Mouse (Mus musculus): ENCODE data around the gene 5730522E02Rik.

5730522E02Rik gene

DNA sequence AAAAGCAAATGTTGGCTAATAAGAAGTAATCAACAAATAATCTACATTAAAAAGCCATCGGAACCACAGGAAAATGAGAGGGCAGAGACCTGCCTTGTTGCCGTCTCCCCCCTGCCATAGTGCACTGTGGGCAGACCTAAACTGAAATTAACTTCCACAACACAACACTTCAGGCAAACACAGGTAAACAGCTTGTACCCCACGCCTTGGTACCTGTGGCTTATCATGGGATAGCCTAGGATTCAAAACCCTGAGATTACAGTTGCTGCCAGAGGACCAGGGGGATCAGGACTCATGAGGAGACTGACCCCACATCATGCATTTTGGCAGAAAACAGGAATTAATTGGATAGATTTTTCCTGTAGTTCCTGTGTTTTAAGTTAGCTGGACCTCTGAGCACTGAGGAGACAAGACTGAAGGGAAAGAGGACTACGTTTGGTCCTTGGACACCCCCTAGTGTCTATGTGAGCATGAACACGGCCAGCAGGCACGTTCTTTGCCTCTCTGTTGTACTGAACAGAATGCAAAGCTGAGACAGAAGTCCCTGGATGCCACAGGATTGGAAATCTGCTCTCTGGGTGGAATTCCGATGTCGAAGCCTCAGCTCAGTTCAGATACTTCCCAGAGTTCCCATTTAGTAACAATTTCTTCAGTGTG is 136.8 kb downstream of the 5730522E02Rik start:
- in situ Hi-C loops (cut with MboI; ENCODE audit: low pct_unique_long_range_greater_than_20kb in 1 of 2, low sequenced_read_pairs in 2 of 2, unreplicated experiment in 1 of 2), result no loop called here

DNA sequence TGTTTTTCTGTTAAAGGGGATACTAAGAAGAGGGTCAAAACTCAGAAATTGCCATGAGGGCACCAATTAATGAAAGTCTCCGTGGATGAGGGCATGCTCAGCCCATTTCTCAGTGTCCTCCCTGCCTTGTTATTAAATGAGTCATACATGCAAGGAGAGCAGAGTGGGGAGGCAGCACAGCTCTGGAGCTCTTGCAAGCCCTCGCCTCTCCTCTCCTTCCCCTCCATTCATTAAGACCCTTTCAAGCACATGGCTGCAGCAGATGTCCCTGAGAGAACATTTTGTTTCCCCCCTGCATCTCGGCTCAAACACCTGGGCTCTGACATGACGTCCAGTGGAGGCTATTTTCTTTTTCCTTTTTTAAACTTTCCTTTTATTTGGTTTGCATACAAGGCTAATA is 138.5 kb downstream of the 5730522E02Rik start:
- in situ Hi-C loops (cut with MboI; ENCODE audit: low pct_unique_long_range_greater_than_20kb in 1 of 2, low sequenced_read_pairs in 2 of 2, unreplicated experiment in 1 of 2), result no loop called here

DNA sequence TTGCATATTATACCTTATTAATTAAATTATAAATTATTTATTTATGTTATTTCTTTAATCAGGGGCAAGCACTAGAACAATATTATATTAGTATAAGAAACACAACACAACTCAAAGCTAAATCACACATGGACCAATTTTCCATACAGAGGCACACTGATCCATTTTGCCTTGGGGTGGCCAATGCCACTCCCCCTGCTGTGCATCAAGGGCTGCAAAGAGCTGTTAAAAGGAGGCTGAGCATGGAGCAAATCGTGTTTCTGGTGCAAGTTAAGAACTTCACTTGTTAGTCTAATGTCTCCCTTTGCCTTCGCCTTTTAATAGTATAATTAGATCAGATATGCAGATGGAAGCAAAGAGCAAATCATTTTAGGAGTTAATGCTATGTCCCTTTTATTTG is 147.3 kb downstream of the 5730522E02Rik start:
- in situ Hi-C loops (cut with MboI; ENCODE audit: low pct_unique_long_range_greater_than_20kb in 1 of 2, low sequenced_read_pairs in 2 of 2, unreplicated experiment in 1 of 2), result no loop called here

DNA sequence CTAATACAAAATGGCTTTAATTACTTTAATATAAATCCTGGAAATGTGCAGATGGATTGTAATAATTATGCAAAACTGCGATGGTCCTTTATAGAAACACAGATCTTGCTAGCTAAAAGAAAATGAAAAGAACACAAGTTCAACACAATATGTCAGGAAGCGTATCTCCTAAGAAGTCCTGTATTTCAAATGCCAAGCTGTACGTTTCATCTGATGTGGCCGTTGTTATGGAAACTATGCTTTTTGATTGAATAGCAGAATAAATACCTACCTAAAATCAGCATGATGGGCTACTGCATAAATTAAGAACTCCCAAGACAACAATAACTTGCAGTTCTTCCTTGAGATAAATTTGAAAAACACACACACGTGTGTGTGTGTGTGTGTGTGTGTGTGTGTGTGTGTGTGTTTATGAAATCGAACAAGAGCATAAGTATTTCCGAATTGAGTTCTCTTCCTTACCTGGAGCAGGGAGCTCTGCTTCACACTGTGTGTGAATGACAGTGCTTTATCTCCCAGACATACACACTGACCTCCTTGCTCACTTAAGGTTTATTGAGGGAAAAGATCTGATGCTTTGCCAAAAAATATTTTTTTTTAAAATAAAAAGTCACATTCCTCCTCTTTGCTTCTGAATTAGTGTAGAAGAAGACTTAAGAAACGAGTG is 149.0 kb downstream of the 5730522E02Rik start:
- in situ Hi-C loops (cut with MboI; ENCODE audit: low pct_unique_long_range_greater_than_20kb in 1 of 2, low sequenced_read_pairs in 2 of 2, unreplicated experiment in 1 of 2), result no loop called here

DNA sequence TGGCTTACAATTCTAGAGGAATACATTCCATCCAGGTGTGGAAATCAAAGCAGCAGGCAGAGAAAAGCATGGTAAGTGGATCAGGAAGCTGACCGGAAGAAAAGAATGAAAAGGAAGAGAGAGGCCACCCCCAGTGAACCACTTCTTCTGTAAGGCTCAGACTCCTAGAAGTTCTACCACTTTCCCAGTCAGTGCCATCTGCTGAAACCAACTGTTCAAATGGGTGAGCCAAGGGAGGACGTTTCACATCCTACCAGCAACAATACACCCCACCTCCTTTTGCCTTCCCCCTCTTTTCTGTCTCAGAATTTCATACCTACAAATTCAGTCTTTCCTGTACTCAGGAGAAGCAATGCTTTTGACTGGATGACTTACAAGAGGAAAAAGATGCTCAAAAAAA is 197.0 kb downstream of the 5730522E02Rik start:
- in situ Hi-C loops (cut with MboI; ENCODE audit: low pct_unique_long_range_greater_than_20kb in 1 of 2, low sequenced_read_pairs in 2 of 2, unreplicated experiment in 1 of 2), result no loop called here

DNA sequence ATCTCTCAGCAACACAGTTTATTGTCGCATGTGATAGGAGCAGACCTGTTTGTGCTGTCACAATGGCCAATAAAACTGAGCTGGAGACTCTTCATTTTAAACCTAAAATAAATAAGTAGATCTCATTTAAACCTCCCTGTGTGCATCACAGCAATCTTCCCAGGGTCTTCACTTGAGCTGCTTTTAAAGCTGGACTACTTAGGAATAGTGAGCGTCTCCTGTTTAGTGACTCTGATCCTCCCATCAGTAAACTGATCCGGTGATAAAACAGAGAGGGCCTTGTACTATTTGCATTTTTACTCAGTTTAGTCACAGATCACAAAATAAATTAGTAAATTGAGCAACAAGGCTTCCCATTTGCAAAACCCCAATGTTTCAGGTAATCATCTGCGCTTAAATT is 206.5 kb downstream of the 5730522E02Rik start:
- in situ Hi-C loops (cut with MboI; ENCODE audit: low pct_unique_long_range_greater_than_20kb in 1 of 2, low sequenced_read_pairs in 2 of 2, unreplicated experiment in 1 of 2), result no loop called here

DNA sequence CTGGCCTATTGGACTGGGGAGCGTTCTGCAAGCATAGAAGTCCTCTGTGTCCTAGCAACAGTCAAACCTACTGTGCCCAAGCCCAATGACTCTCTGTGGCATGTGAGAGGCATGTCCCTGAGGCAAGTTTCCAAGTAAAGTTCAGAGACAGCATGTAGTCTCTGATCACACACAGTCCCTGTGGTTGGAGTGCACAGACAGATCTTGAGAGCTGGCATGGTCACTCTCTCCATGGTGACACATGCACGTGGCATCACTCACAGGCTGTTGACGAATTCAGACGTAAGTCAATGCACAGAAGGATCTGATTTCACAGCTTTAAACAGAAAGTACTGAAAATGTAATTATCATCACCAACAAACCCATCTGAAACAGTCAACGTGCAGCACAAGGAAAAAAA is 210.8 kb downstream of the 5730522E02Rik start:
- in situ Hi-C loops (cut with MboI; ENCODE audit: low pct_unique_long_range_greater_than_20kb in 1 of 2, low sequenced_read_pairs in 2 of 2, unreplicated experiment in 1 of 2), result no loop called here

DNA sequence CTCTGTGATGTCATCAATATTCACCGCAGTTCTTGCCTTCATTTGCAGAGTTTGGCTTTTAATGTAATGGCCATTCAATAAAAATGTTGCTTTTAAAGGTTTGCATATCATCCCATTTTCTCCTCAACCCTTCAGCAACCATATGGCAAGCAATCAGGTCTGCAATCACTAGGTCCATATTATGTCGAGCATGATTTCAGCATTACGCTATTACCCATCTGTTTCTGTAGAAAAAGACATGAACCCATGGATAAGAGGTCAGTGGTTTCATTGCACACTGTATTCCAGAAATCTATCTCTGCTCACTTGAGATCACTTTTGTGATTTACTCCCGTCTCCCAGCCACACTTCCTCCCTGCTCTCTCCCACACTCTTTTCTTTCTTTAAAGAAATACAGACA is 213.1 kb downstream of the 5730522E02Rik start:
- in situ Hi-C loops (cut with MboI; ENCODE audit: low pct_unique_long_range_greater_than_20kb in 1 of 2, low sequenced_read_pairs in 2 of 2, unreplicated experiment in 1 of 2), result no loop called here

DNA sequence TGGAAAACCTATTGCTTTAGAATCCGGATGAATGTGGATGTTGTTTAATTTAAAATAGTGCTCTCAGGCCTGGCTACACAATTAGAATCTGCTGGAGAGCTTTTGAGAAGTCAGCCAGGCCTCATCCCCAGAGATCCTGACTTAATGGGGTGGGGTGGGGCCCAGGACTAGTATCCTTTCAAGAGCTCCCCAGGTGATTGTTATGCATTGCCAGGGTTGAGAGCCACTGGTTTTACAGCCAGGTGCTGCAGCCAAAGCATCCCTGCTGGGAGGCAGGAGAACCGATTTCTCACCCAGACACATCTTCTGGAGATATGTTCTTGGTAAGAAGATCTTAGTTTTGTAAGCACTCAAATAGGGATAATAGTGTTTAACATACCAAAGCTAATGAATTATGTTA is 216.4 kb downstream of the 5730522E02Rik start:
- in situ Hi-C loops (cut with MboI; ENCODE audit: low pct_unique_long_range_greater_than_20kb in 1 of 2, low sequenced_read_pairs in 2 of 2, unreplicated experiment in 1 of 2), result no loop called here

DNA sequence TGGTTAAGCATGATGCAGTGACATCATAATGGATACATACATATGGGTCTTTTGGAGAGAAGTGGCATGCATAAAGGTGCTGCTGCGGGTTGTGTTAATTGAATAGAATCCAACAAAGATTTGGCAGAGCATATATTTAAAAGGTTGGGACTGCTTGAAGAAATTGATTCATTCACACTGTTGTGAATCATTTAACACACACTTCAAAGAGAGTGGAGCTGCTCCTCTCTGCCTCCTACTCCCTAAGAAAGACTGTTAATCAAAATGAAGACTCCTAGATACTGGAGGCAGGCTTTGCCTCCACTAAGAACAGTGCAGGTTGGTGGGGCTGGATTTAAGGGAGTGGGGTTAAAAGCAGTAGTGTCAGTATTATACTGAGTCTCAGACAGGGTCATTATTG is 218.3 kb downstream of the 5730522E02Rik start:
- in situ Hi-C loops (cut with MboI; ENCODE audit: low pct_unique_long_range_greater_than_20kb in 1 of 2, low sequenced_read_pairs in 2 of 2, unreplicated experiment in 1 of 2), result no loop called here

DNA sequence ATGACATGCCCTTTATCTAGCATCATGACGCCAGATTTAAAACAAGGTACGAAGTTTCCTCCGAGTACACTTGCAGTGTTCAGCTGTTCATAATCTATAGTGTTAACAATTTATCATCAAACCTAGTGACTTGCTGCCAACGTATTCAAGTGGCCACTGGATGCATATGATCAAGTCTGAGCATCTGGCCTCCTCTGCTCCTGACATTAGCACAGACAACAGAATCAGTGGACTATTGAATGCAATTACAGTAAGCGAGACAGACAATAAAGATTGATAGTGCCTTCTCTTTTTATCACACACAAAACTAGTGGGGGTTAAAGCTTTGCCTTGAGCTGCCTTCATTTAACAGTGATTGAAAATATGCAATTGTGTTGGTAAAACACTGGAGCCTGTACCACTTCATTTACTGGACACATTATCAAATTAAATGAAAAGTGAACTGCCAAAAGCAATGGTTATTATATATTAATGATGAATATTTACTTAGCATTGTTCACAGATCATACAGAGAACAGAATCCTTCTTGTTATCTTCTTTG is 231.8 kb downstream of the 5730522E02Rik start:
- in situ Hi-C loops (cut with MboI; ENCODE audit: low pct_unique_long_range_greater_than_20kb in 1 of 2, low sequenced_read_pairs in 2 of 2, unreplicated experiment in 1 of 2), result no loop called here

DNA sequence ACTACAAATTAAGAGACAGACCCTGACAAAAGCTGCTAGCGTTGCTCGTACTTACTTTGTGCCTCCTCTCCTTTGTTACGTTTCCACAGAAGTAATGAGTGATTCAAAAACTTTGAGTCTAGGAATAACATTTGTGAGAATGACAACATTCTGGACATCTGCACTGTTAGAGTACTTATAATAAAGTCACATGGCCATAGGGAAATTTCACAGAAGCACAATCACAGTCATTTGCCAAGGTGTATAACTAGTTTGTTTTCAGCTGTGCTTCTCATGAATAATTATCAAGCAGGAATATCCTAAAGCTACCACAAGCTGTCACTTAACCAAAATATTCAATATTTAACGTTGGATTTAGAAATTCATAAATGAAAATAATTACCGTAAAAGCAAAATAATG is 269.1 kb downstream of the 5730522E02Rik start:
- in situ Hi-C loops (cut with MboI; ENCODE audit: low pct_unique_long_range_greater_than_20kb in 1 of 2, low sequenced_read_pairs in 2 of 2, unreplicated experiment in 1 of 2), result no loop called here

DNA sequence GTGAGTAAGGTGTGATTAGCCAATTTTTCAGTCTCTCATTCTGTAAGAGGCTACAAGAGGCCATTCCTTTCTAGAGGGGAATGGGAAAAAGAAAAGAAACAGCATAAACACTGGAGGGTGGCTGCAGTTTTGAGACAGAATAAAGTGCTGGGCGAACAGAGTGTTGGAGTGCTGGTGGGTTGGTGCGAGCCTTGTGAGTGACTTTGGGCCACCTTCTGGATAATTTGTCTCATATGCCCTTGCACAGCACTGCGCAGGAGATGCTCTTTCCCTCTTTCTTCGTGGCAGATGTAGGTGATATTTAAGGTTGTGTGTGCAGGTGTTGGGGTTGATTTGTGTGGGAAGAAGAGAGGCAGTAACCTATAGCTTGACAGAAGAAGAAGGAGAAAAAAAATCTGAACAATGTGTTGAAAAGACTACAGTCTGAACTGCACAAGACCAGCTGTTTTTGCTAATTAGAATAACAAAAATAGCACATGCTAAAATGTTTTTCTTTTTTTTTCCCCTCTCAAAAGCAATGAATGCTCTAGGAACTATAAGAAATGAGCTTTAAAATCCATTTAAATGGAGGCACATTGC is 269.8 kb downstream of the 5730522E02Rik start:
- in situ Hi-C loops (cut with MboI; ENCODE audit: low pct_unique_long_range_greater_than_20kb in 1 of 2, low sequenced_read_pairs in 2 of 2, unreplicated experiment in 1 of 2), result no loop called here

DNA sequence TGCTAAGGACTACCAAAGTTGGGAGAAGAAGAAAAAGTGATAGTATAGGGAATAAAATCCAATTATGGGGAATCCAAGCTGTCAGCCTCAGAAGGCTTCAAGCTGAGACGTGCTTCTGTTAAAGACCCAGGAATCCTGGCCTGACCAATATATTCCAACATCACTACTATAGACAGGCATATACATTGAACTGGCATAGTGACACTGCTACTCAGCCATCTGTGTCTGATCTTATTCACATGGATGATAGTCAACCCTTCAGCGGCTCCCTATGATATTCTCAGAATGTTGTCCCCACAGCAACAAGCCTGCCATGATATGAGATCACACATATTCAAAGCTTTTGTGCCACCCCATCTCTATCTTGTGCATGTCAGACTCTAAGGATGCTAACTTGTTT is 284.3 kb downstream of the 5730522E02Rik start:
- in situ Hi-C loops (cut with MboI; ENCODE audit: low pct_unique_long_range_greater_than_20kb in 1 of 2, low sequenced_read_pairs in 2 of 2, unreplicated experiment in 1 of 2), result no loop called here

DNA sequence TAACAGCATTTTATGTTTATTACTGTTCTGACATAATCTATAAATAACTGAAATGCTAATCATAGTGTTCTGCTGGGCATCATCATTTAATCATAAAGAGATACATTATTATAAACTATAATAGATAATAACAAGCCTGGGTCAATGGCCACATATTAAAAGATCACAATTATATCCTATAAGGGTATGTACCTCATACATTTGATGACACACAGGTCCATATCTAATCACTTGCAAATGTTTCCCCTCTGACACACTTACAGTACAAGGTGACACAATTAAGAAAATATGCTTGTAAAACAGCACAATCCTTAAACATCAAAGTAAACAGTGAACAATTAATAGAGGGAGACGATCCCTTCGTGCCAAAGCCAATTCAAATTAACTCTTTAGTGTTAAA is 308.2 kb downstream of the 5730522E02Rik start:
- in situ Hi-C loops (cut with MboI; ENCODE audit: low pct_unique_long_range_greater_than_20kb in 1 of 2, low sequenced_read_pairs in 2 of 2, unreplicated experiment in 1 of 2), result no loop called here

DNA sequence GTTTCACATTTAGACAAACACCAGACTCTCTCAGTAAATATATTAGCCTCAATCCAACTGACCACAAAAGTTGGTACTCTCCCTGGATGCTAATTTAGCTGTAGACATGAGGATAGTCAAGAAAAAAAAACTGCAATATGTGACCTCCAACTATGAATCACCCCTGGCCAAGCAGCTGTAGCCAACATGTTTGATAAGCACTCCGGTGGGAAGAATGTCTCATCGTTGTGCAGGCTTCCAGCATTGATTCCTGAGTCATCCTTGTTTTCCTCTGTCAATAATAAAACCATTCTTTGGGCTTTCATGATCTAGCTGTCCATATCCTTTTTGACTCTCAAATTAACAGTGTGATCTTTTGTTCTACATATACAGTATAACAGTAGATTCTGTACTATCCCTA is 308.9 kb downstream of the 5730522E02Rik start:
- in situ Hi-C loops (cut with MboI; ENCODE audit: low pct_unique_long_range_greater_than_20kb in 1 of 2, low sequenced_read_pairs in 2 of 2, unreplicated experiment in 1 of 2), result no loop called here

DNA sequence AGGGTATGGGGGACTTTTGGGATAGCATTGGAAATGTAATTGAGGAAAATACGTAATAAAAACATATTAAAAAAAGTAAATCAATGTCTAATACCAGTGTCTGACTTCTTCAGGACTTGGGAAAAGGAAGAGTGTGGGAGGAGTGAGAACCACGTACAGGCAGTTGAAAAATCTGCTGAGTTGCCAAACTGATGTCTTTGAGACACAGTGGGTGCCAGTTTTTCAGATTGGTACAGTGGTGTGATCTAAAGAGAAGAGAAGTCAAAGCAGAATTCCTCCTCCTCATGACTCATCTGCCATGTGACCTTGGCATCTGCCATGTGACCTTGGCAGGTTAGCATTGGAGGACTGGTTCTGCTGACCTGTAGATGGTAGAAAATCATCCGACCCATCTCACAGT is 316.7 kb downstream of the 5730522E02Rik start:
- in situ Hi-C loops (cut with MboI; ENCODE audit: low pct_unique_long_range_greater_than_20kb in 1 of 2, low sequenced_read_pairs in 2 of 2, unreplicated experiment in 1 of 2), result no loop called here

DNA sequence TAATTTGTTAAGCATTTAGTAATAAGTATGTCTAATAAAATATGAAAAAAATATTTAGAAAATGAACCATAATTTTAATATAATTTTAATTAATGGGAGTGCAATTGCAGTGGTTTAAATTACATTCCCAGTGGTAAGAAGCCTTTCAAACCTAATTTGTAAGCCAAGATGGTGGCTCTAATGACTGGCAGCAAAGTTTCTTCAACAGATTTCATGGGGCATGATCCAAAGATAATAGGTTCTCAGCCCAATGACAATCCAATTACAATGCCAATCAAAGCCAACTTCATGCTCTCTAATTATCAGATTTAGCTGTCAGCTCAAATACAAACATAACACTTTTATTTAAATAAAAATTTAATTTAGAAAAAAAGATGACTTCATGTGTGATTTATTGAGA is 337.6 kb downstream of the 5730522E02Rik start:
- in situ Hi-C loops (cut with MboI; ENCODE audit: low pct_unique_long_range_greater_than_20kb in 1 of 2, low sequenced_read_pairs in 2 of 2, unreplicated experiment in 1 of 2), result no loop called here

DNA sequence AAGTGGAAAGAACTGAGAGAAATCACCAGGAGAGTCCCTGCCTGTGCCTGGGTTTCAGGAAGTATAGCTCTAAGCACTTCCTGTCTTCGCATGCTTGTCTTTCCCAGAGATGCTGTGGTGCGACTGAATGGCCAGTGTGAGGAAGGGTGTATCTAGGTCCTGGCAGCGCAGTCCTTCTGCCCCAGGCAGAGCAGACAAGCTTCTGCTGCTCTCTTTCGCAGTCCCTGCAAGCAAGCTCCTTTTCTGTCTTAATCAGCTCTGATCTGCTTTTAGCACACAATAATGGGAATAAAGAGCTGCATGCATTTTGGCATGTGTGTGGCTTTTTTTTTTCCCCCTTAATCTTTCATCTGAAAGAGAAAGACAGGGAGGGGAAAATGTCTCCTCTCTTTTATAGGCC is 338.2 kb downstream of the 5730522E02Rik start:
- in situ Hi-C loops (cut with MboI; ENCODE audit: low pct_unique_long_range_greater_than_20kb in 1 of 2, low sequenced_read_pairs in 2 of 2, unreplicated experiment in 1 of 2), result no loop called here

DNA sequence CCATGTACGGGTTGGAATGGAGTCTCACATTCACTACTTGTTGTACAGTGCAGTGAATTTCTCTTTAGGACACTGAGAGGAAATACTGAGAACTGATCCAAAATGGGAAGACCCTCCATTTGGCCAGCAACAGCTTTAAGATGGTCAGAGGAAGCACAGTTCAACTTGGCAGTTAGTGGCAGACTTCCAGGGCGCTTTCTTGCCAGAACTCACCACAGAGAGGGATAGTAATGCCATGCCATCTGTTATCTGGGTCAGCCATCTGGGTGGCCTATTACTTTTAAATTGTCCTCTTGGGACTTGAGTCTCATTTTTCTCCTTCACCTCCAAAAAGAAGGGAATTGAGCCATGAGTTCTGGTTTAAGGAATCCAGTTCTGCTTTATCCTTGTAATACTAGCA is 344.3 kb downstream of the 5730522E02Rik start:
- in situ Hi-C loops (cut with MboI; ENCODE audit: low pct_unique_long_range_greater_than_20kb in 1 of 2, low sequenced_read_pairs in 2 of 2, unreplicated experiment in 1 of 2), result no loop called here
